Mouse (Mus musculus) embryonic facial prominence, embryonic 10.5 days (tissue): ENCODE measurements around the gene Astn2. TPM values are rescaled to one million over a fixed set of nuclear protein-coding genes. Genes with fewer than 3 reads are reported as not detected.

ENCODE experiments used
- DNase-seq: peaks from one replicate; pipeline ENCODE4 v3.0.0-alpha.2; 2017; ENCODE audit warnings: low spot score
- H3K27ac ChIP-seq: fragments of 300-500 bp; sonication (generic); replicated peaks from 2 replicates; pipeline ENCODE4 v1.5.1; 2016; ENCODE audit warnings: mild to moderate bottlenecking
- H3K27me3 ChIP-seq: fragments of 300-500 bp; sonication (generic); replicated peaks from 2 replicates; pipeline ENCODE4 v1.6.1; 2016; ENCODE audit warnings: low read depth, mild to moderate bottlenecking; ENCODE audit not compliant: poor library complexity, severe bottlenecking
- H3K36me3 ChIP-seq: fragments of 300-500 bp; sonication (generic); replicated peaks from 2 replicates; pipeline ENCODE4 v1.6.1; 2016; ENCODE audit warnings: mild to moderate bottlenecking, moderate library complexity
- H3K4me1 ChIP-seq: fragments of 300-500 bp; sonication (generic); 2 replicates; pipeline ENCODE4 v1.6.1; 2016
- H3K4me3 ChIP-seq: fragments of 300-500 bp; sonication (generic); 2 replicates; pipeline ENCODE4 v1.5.1; 2016; ENCODE audit warnings: mild to moderate bottlenecking, moderate library complexity
- H3K9me3 ChIP-seq: fragments of 300-500 bp; sonication (generic); 2 replicates; pipeline ENCODE4 v1.6.1; 2016; ENCODE audit warnings: mild to moderate bottlenecking
- WGBS: fragments of 180-500 bp; shearing (Covaris S2); methylation state at CpG from one replicate; pipeline ENCODE4 v1.1.7; 2016; 5-methylcytosine and 5-hydroxymethylcytosine counted together
- polyA plus RNA-seq: library from polyadenylated mRNA; unstranded; fragments of >200 nt; fragmentation: Nextera tagmentation; extraction: Ambion mirVana; gene quantifications from 2 replicates; pipeline ENCODE4 v1.2.1, GENCODE M21; 2016

Gene Astn2
- polyA plus RNA-seq, 1 experiment from 2014 or later: 0.40 TPM

DNA sequence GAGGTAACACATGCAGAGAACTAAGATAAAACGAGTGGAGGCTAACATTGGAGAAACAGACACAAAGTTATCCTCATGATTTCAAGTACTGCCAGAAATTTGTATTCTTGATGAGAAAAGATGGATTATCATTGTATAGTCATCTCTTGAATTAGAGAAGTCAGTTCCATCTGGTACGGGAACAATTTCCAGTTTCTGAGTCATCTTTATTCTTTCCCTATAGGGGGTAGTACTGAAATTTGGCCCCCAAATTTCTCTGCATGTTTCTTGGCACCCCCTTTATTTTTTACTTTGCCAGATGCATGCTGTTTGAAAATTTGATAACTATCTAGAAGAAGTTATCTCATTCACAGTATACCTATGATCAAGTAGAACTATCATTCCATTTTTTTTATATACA, 420.8 kb downstream of the Astn2 start:
- DNase-seq: no peak
- Histone ChIP-seq H3K9me3 (no peaks in the 10 kb centered on the region), H3K4me1 (no peaks in the 10 kb centered on the region), H3K36me3 (no peaks in the 10 kb centered on the region), H3K27ac (no peak overlapping the region), H3K27me3 (no peaks in the 10 kb centered on the region), H3K4me3 (no peak overlapping the region)
- WGBS: 94% methylated on average over 2 of the region's 2 CpGs

DNA sequence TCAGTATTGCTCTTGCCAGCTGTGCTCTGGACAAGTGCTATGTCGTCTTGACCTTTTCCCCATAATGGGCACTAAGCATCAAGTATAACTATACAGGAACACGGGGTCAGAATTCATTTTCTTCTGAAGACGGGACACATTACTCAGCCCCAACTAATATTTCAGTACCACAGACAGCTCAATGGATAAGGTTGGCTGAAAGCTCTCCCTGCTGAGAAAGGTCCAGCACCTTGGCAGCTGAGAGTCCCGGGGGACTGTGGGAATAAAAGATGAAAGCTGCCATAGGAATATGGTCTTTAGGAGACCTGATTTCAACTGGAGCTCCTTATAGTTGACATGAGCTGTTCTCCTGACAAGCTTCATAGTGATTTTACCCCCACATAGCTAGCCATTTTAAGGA, 421.5 kb downstream of the Astn2 start:
- Histone ChIP-seq H3K4me3 (no peak overlapping the region), H3K9me3 (no peaks in the 10 kb centered on the region), H3K27ac (no peak overlapping the region), H3K27me3 (no peaks in the 10 kb centered on the region), H3K4me1 (no peaks in the 10 kb centered on the region), H3K36me3 (no peaks in the 10 kb centered on the region)
- WGBS: 58% methylated on average over 4 of the region's 4 CpGs
- no peak for DNase-seq

DNA sequence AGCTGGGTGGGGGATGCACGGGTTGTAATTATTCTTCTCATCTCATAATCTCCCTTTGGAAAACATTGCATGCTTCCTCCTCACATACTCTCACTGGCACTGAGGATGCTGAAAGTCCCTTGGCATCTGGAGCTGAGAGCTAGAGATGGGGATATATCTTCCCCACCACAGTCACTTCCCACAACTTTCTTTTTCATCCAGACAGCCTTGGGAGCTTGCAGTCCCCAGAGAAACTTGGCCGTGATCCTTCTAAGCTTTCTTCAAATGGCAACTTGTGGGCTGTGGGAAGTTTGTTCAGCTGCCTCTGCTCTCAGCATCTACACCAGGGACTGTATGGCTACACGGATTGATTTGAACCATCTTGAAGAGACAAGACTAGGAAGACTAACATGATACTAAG, 428.2 kb downstream of the Astn2 start:
- Histone ChIP-seq H3K4me1 (no peaks in the 10 kb centered on the region), H3K27ac (no peak overlapping the region), H3K9me3 (no peaks in the 10 kb centered on the region), H3K4me3 (no peak overlapping the region), H3K36me3 (no peaks in the 10 kb centered on the region), H3K27me3 (no peaks in the 10 kb centered on the region)
- 77% methylated on average over 3 of the region's 3 CpGs for WGBS
- DNase-seq: no peak

DNA sequence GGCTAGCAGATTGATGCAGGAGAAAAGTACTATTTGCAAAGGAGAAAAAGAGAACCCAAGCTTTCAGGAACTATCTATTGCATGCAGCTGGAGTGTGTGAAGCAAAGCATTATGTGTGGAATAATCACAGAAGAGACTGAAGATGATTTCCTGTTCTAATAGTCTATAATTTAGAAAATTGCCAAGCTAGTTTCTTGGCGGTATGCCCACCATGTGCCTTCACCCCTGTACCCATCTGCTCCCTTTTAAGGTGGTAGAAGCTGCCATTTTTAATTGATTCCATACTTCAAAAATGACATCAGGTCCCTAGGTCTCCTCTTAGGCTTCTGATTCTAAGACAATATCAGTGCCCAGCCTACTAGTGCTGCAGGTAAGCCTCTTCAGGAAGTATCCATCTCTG, 432.0 kb downstream of the Astn2 start:
- H3K4me1 ChIP-seq: no peaks in the 10 kb centered on the region
- WGBS: 65% methylated on average over 1 of the region's 1 CpGs
- H3K9me3 ChIP-seq: no peaks in the 10 kb centered on the region
- no peak overlapping the region for H3K4me3 ChIP-seq
- no peak for DNase-seq
- no peak overlapping the region for H3K27ac ChIP-seq
- H3K36me3 ChIP-seq: no peaks in the 10 kb centered on the region
- H3K27me3 ChIP-seq: no peaks in the 10 kb centered on the region

DNA sequence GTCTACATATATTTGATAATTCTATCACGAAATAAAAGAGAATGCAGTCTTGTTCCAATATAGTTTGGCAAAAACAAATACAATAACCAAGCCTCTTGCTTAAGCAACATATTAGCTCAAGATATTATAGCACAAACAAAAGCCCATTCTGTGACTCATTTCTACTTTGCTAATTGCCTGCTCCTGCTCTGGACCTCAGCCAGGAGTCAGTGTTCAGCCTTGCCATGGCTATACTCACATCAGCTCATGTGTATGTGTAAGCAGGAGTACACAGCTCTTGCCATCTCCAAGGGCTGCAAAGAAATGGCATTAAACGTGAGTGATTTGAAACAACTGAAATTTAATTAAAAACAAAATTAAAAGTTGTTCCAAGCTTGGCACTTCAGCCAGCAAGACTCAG, 435.1 kb downstream of the Astn2 start:
- Histone ChIP-seq H3K27ac (no peak overlapping the region), H3K36me3 (no peaks in the 10 kb centered on the region), H3K4me3 (no peak overlapping the region), H3K4me1 (no peaks in the 10 kb centered on the region), H3K9me3 (no peaks in the 10 kb centered on the region), H3K27me3 (no peaks in the 10 kb centered on the region)
- no peak for DNase-seq
- 72% methylated on average over 2 of the region's 2 CpGs for WGBS

DNA sequence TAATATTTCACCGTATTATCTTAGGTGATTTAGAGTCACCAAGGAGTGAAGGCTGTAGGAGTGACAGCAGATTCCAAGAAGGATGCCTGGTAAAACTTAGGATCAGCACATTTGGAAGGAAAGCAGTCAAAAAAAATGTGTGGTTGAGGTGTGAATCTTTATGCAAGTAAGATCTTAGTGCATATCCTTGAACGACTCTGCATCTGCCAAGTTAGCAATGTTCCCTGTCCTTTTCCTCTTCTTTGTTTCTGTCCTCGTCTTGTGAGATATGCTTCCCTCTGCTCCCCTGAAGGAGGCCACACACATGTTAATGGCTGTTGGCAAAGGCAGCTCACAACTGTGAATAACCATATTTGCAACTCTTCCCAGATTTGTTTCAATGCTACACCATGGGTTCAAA, 439.8 kb downstream of the Astn2 start:
- Histone ChIP-seq H3K9me3 (no peaks in the 10 kb centered on the region), H3K36me3 (no peaks in the 10 kb centered on the region), H3K4me1 (no peaks in the 10 kb centered on the region), H3K27ac (no peak overlapping the region), H3K4me3 (no peak overlapping the region), H3K27me3 (no peaks in the 10 kb centered on the region)
- no peak for DNase-seq
- WGBS: 80% methylated on average over 3 of the region's 3 CpGs

DNA sequence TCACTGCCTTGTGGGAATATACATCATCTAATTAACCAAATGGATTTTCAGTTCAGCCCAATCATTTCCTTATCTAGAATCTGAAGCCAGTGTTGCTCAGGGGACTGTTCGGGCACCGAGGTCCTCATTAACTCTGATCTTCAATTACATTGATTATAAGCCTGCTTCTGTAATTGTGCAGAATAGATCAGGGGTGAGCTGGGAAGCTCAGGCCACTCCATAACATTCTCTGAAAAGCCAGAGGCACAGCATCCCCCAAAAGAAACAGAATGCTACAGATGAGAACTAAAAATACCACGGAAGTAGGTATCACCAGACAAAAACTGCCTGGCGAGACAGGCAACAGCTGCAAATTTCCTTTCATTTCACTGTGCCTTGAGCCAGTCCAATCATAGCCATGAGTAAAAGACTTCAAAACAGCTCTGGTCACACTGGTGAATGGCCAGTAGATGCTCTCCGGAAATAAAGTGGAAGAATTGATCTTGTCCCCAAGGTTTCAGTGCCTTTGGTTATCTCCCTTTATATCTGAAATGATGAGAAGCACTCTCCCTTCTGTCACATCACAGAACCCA, 445.1 kb downstream of the Astn2 start:
- no peaks in the 10 kb centered on the region for H3K36me3 ChIP-seq
- WGBS: 79% methylated on average over 5 of the region's 5 CpGs
- no peak overlapping the region for H3K4me3 ChIP-seq
- no peaks in the 10 kb centered on the region for H3K9me3 ChIP-seq
- no peaks in the 10 kb centered on the region for H3K27me3 ChIP-seq
- no peak overlapping the region for H3K27ac ChIP-seq
- H3K4me1 ChIP-seq: no peaks in the 10 kb centered on the region
- no peak for DNase-seq

DNA sequence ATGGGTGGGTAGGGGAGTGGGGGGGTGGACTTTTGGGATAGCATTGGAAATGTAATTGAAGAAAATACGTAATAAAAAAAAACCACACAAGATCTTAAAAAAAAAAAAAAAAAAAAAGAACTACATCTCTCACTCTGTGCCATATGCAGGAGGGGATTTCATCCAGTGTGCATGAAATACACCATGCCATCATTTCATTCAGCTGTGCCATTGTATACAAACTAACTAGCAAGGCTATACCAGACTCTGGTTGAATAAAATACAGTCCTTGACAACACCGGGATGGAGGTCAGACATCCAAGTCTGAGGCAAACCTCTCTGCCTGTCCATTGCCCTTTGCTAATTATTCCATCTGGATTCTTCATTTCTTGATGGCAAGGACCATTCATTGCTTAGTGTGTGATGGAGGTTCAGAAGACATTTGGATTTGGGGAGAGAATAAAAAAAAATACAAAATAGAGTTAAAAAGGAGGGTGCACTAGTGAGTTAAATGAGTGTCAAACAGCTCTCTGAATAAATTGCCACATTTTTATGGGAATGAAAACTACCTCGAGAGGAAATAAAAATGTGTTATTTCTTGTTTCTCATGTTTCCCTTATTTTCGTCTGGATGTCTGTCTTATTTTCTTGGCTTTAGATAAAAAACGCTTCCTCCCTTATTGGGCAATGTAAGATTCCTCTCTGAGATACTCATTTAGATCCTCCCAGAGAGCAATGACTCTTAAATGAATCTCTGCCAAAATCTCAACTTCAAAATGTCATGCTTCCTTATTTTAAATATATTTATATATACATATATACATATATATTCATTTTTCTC, 445.8 kb downstream of the Astn2 start:
- DNase-seq: no peak
- Histone ChIP-seq H3K9me3 (no peaks in the 10 kb centered on the region), H3K27me3 (no peaks in the 10 kb centered on the region), H3K36me3 (no peaks in the 10 kb centered on the region), H3K27ac (no peak overlapping the region), H3K4me3 (no peak overlapping the region), H3K4me1 (no peaks in the 10 kb centered on the region)
- 87% methylated on average over 5 of the region's 5 CpGs for WGBS

DNA sequence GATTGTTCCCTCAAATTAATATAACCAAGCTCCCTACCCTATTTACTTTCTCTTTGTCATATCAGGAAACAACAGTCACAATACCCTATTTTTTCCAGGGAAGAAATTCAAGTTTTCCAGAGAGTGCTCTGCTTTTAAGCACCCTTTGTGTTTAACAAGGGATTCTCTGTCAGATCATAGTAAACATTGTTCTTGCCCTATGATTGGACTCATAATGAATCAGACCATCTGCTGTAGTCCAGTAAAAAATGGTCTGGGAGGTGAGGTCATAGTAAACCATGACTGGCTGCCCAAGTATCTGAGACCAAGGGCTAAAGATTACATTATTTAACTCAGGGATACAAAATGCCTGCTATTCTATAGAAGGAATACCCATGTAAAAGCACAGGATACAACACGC, 452.5 kb downstream of the Astn2 start:
- WGBS: 89% methylated on average over 1 of the region's 1 CpGs
- H3K4me1 ChIP-seq: no peaks in the 10 kb centered on the region
- no peaks in the 10 kb centered on the region for H3K9me3 ChIP-seq
- no peak for DNase-seq
- no peaks in the 10 kb centered on the region for H3K27me3 ChIP-seq
- no peak overlapping the region for H3K4me3 ChIP-seq
- no peak overlapping the region for H3K27ac ChIP-seq
- no peaks in the 10 kb centered on the region for H3K36me3 ChIP-seq

DNA sequence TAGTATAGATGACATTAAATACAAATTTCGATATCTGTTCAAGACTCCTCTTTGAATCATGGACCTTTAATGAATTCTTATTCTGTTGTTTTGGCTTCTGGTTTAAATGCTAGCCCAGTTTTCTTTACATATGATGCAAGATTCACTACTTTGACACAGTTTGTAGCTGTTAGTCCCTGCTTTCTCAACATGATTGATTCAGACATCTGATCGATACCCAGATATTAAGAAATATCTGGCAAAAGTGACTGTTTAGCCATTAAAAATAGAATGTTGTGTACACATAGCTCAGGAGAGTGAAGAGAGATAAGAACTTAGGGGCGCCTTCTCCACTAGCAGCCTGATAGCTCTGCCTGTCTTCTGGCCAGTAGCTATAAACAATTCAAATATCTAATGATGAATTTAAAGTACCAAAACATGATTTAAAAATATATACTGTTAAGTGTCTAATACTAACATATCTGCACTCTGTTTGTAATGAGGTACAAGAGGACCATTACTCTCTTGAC, 457.2 kb downstream of the Astn2 start:
- 89% methylated on average over 3 of the region's 3 CpGs for WGBS
- Histone ChIP-seq H3K4me1 (no peaks in the 10 kb centered on the region), H3K27ac (no peak overlapping the region), H3K27me3 (no peaks in the 10 kb centered on the region), H3K36me3 (no peaks in the 10 kb centered on the region), H3K9me3 (no peaks in the 10 kb centered on the region), H3K4me3 (no peak overlapping the region)
- DNase-seq: no peak

DNA sequence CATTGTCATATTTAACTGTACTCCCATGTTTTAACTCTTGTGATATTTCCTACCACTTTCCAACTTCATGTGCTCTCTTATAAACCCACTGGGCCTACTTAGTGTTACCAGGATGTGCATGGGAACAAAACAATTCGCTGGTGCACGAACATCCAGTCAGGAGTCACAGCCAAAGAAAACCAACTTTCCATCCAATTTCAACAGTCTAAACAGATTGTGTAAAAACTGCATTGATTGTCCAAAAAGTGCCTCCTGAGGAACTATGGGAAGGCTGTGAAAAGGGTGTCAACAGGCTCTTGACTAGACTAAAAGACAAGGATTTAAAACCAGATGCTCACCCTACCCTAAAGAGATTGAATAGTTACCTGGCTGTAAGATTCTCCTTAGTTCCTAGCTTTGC, 458.4 kb downstream of the Astn2 start:
- 92% methylated on average over 2 of the region's 2 CpGs for WGBS
- Histone ChIP-seq H3K9me3 (no peaks in the 10 kb centered on the region), H3K4me3 (no peak overlapping the region), H3K27ac (no peak overlapping the region), H3K36me3 (no peaks in the 10 kb centered on the region), H3K27me3 (no peaks in the 10 kb centered on the region), H3K4me1 (no peaks in the 10 kb centered on the region)
- DNase-seq: no peak

DNA sequence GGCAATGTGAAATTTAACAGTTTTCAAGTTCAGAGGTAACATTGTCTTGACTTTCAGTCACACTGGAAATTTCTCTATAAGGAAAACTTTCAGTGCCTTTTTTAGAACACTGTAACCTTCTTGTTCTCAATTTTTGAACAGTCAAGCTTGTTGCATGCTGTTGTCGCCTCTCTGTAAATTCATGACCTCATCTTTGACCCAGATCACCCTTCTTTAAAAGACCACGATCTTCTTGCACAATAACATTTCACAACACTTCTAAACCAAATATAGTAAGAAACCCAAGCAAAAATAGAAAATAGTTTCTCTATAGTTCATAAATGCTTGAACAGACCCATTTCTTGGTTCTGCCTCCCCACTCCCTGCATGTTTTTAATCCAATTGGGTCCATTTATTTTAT, 473.5 kb downstream of the Astn2 start:
- H3K4me1 ChIP-seq: no peaks in the 10 kb centered on the region
- no peak overlapping the region for H3K4me3 ChIP-seq
- 76% methylated on average over 2 of the region's 2 CpGs for WGBS
- no peaks in the 10 kb centered on the region for H3K27me3 ChIP-seq
- no peaks in the 10 kb centered on the region for H3K9me3 ChIP-seq
- no peak overlapping the region for H3K27ac ChIP-seq
- no peak for DNase-seq
- no peaks in the 10 kb centered on the region for H3K36me3 ChIP-seq

DNA sequence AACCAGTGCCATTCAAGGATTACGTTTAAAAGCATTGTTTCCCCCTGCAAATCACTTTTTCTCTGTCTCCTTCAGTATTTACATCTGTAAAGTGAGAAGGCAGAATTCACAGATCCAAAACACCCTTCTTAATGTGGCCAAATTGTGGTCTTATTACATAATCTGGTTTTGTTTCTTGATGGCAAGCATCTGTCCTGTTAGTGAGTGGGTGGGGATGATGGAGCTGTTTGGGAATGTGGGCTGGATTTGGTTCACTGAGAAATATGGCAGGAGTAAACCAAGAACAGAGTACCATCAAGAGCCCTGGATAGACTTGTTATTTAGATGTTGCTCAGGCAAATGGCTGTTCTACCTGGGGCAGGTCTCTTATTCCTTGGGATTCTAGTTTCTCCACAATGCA, 484.1 kb downstream of the Astn2 start:
- no peak for DNase-seq
- 53% methylated on average over 1 of the region's 1 CpGs for WGBS
- no peaks in the 10 kb centered on the region for H3K4me1 ChIP-seq

More for the DNA sequence above, 484.1 kb downstream of the Astn2 start:
- no peak overlapping the region for H3K27ac ChIP-seq
- no peak overlapping the region for H3K4me3 ChIP-seq
- H3K27me3 ChIP-seq: no peaks in the 10 kb centered on the region
- no peaks in the 10 kb centered on the region for H3K36me3 ChIP-seq
- no peaks in the 10 kb centered on the region for H3K9me3 ChIP-seq
